Mouse (Mus musculus): ENCODE data around the gene Clcnka. TPM values are rescaled to one million over a fixed set of nuclear protein-coding genes. Genes with fewer than 3 reads are reported as not detected.
A peak's percentile ranks its signal among the peaks of the same experiment; 100 is the strongest.

Gene Clcnka
- total and polyA plus RNA-seq, 3 experiments, result not detected

- Histone ChIP-seq H3K79me2 (ENCODE audit: control insufficient read depth, insufficient read depth, low read length, poor library complexity) (no peaks in the 10 kb centered on the region), H3K4me3 (ENCODE audit: control insufficient read depth in 1 of 2, insufficient read depth in 1 of 2, low read depth in 2 of 2, low read length in 2 of 2) (no peak overlapping the region), H3K27ac (ENCODE audit: control insufficient read depth, low read depth, low read length) (no peak overlapping the region), H3K9me3 (replicated peaks; ENCODE audit: insufficient read depth, low read length) (no peaks in the 10 kb centered on the region), H3K4me1 (ENCODE audit: control insufficient read depth in 1 of 2, insufficient read depth in 2 of 2, low read length in 2 of 2) (no peaks in the 10 kb centered on the region; a peak in 1 of 4 replicates), H3K36me3 (ENCODE audit: control insufficient read depth in 1 of 2, insufficient read depth in 2 of 2, low read length in 2 of 2) (no peaks in the 10 kb centered on the region), H3K9ac (ENCODE audit: control insufficient read depth, low read depth, low read length, poor library complexity, severe bottlenecking) (no peak overlapping the region), H3K27me3 (ENCODE audit: control insufficient read depth in 1 of 2, insufficient read depth in 2 of 2, low read length in 2 of 2) (peaks cover 0 to 4% of the 10 kb centered on the region in 2 experiments; a peak in 1 of 4 replicates)
- DNase-seq (ENCODE audit: low read depth, low spot score), result no peak
- no peak for TF ChIP-seq ZC3H11A (IDR thresholded peaks at IDR 0.05; ENCODE audit: low read depth, low read length)
- TF ChIP-seq ETS1 (IDR thresholded peaks at IDR 0.05; ENCODE audit: low read depth, low read length), result no peak
- no peak for TF ChIP-seq GABPA (IDR thresholded peaks at IDR 0.05; ENCODE audit: low read depth, low read length)
Measured at GRCm38 (mm10) chr4:141365126-141365525, 33.4 kb downstream of the Clcnka start.

GRCm38 (mm10) chr4:141362937-141363548 is 35.5 kb downstream of the Clcnka start:
- Histone ChIP-seq H3K9me3 (replicated peaks; ENCODE audit: insufficient read depth, low read length) (no peaks in the 10 kb centered on the region), H3K9ac (ENCODE audit: control insufficient read depth, low read depth, low read length, poor library complexity, severe bottlenecking) (no peak overlapping the region), H3K4me1 (ENCODE audit: control insufficient read depth in 1 of 2, insufficient read depth in 2 of 2, low read length in 2 of 2) (no peaks in the 10 kb centered on the region; a peak in 1 of 4 replicates), H3K4me3 (ENCODE audit: control insufficient read depth in 1 of 2, insufficient read depth in 1 of 2, low read depth in 2 of 2, low read length in 2 of 2) (no peak overlapping the region), H3K27me3 (ENCODE audit: control insufficient read depth in 1 of 2, insufficient read depth in 2 of 2, low read length in 2 of 2) (peaks cover 0 to 4% of the 10 kb centered on the region in 2 experiments; a peak in 1 of 4 replicates), H3K79me2 (ENCODE audit: control insufficient read depth, insufficient read depth, low read length, poor library complexity) (no peaks in the 10 kb centered on the region), H3K27ac (ENCODE audit: control insufficient read depth, low read depth, low read length) (no peak overlapping the region), H3K36me3 (ENCODE audit: control insufficient read depth in 1 of 2, insufficient read depth in 2 of 2, low read length in 2 of 2) (no peaks in the 10 kb centered on the region)
- TF ChIP-seq ZC3H11A (IDR thresholded peaks at IDR 0.05; ENCODE audit: low read depth, low read length), result peak; percentile 95
- TF ChIP-seq HCFC1 (IDR thresholded peaks at IDR 0.05; ENCODE audit: low read depth, low read length), result no peak
- peak; percentile 90 for TF ChIP-seq RAD21 (IDR thresholded peaks at IDR 0.05; ENCODE audit: low read depth, low read length)
- TF ChIP-seq BHLHE40 (IDR thresholded peaks at IDR 0.05; ENCODE audit: borderline replicate concordance, low read depth, low read length), result no peak
- no peak for TF ChIP-seq GATA1 (IDR thresholded peaks at IDR 0.05; ENCODE audit: low read depth, low read length)
- TF ChIP-seq SMC3 (IDR thresholded peaks at IDR 0.05; ENCODE audit: low read depth, low read length), result peak; percentile 96
- no peak for TF ChIP-seq MYC (IDR thresholded peaks at IDR 0.05; ENCODE audit: low read depth, low read length)
- TF ChIP-seq ZNF384 (IDR thresholded peaks at IDR 0.05; ENCODE audit: low read depth, low read length), result no peak
- peak; percentile 65 to 88 (median 66) for TF ChIP-seq CTCF (IDR thresholded peaks at IDR 0.05 in 2 of 3, conservative IDR thresholded peaks at IDR 0.05 in 1 of 3; ENCODE audit: control insufficient read depth in 1 of 3, insufficient read depth in 1 of 3, low read depth in 2 of 3, low read length in 3 of 3, poor library complexity in 1 of 3, severe bottlenecking in 1 of 3)
- TF ChIP-seq USF2 (IDR thresholded peaks at IDR 0.05; ENCODE audit: borderline replicate concordance in 1 of 2, insufficient read depth in 1 of 2, low read depth in 1 of 2, low read length in 2 of 2), result no peak
- peak; percentile 74 for DNase-seq (ENCODE audit: low read depth, low spot score)

DNA sequence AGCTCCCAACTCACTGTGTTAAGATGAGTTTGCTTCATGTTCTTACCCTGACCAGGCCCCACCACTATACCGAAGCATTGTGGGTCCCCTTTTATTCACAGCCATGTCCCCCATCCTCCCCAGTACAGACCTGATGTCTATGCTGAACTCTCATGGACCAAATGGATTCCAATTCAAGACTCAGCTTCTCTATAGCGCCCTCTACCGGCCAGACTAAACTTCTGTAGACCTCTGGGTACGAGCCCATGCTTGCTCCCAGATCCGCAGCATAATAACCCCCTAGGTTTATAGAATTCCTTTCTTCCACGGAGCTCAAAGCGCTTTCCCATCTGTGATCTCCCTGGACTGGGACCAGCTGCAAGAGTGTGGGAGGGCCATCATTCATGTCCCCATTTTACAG is 37.7 kb downstream of the Clcnka start:
- Histone ChIP-seq H3K9me3 (replicated peaks; ENCODE audit: insufficient read depth, low read length) (no peaks in the 10 kb centered on the region), H3K27ac (ENCODE audit: control insufficient read depth, low read depth, low read length) (no peak overlapping the region), H3K36me3 (ENCODE audit: control insufficient read depth in 1 of 2, insufficient read depth in 2 of 2, low read length in 2 of 2) (no peaks in the 10 kb centered on the region), H3K4me3 (ENCODE audit: control insufficient read depth in 1 of 2, insufficient read depth in 1 of 2, low read depth in 2 of 2, low read length in 2 of 2) (no peak overlapping the region), H3K9ac (ENCODE audit: control insufficient read depth, low read depth, low read length, poor library complexity, severe bottlenecking) (no peak overlapping the region), H3K79me2 (ENCODE audit: control insufficient read depth, insufficient read depth, low read length, poor library complexity) (no peaks in the 10 kb centered on the region), H3K4me1 (ENCODE audit: control insufficient read depth in 1 of 2, insufficient read depth in 2 of 2, low read length in 2 of 2) (no peaks in the 10 kb centered on the region; a peak in 1 of 4 replicates), H3K27me3 (ENCODE audit: control insufficient read depth in 1 of 2, insufficient read depth in 2 of 2, low read length in 2 of 2) (peaks cover 0 to 3% of the 10 kb centered on the region in 2 experiments; a peak in 1 of 4 replicates)
- peak; percentile 69 for TF ChIP-seq ZC3H11A (IDR thresholded peaks at IDR 0.05; ENCODE audit: low read depth, low read length)
- TF ChIP-seq MAZ (IDR thresholded peaks at IDR 0.05; ENCODE audit: low read depth, low read length), result 0 out of 2 replicates have a peak, but pooled peaks have one; percentile 35
- TF ChIP-seq TCF12 (IDR thresholded peaks at IDR 0.05; ENCODE audit: low read depth, low read length), result no peak
- TF ChIP-seq CTCF (IDR thresholded peaks at IDR 0.05 in 2 of 3, conservative IDR thresholded peaks at IDR 0.05 in 1 of 3; ENCODE audit: control insufficient read depth in 1 of 3, insufficient read depth in 1 of 3, low read depth in 2 of 3, low read length in 3 of 3, poor library complexity in 1 of 3, severe bottlenecking in 1 of 3), result peak; percentile 60 to 87 (median 75)
- TF ChIP-seq RAD21 (IDR thresholded peaks at IDR 0.05; ENCODE audit: low read depth, low read length), result peak; percentile 56
- peak; percentile 85 for TF ChIP-seq SMC3 (IDR thresholded peaks at IDR 0.05; ENCODE audit: low read depth, low read length)
- TF ChIP-seq CHD2 (IDR thresholded peaks at IDR 0.05; ENCODE audit: low read length), result no peak
- DNase-seq (ENCODE audit: low read depth, low spot score), result peak; percentile 74

Data from MEL (cell line).